Mouse (Mus musculus) layer of hippocampus, postnatal 14 days (tissue): Measurements from ENCODE around the gene Gm49661. TPM values are rescaled to one million over a fixed set of nuclear protein-coding genes. Genes with fewer than 3 reads are reported as not detected.

Experiments
- DNase-seq, 2 experiments: peaks; one replicate each; pipeline ENCODE4 v3.0.0; 2021 to 2022; ENCODE audit warnings: low spot score in 2 of 2, mixed read lengths in 1 of 2
- long read RNA-seq, 2 experiments: library from polyadenylated mRNA; stranded (forward); transcript quantifications; one replicate each; pipeline ENCODE4 v2.0.0; 2021
- total RNA-seq, 2 experiments: library from RNA; stranded (reverse); gene quantifications; 2 replicates each; pipeline ENCODE4 v1.2.3; 2021

Gm49661 gene
- not detected for total RNA-seq
- long read RNA-seq, experiment 1: 0 reads
- long read RNA-seq, experiment 2: 0 reads

GRCm38 (mm10) chr8:84969241-84970134 is at the start of gene Gm49661, which contains the start of the genes Prdx2 and Rnaseh2a:
TSS of gene Gm49661 (minus strand) at chr8:84969433.
TSS of gene Prdx2 (plus strand) at chr8:84969587.
TSS of gene Rnaseh2a (minus strand) at chr8:84969767.
- DNase-seq: peak; percentile 68 to 79

- no peak for DNase-seq
Measured at GRCm38 (mm10) chr8:85017209-85017608, 48.0 kb upstream of the Gm49661 start.

- DNase-seq: no peak
Measured at GRCm38 (mm10) chr8:85016724-85017123, 47.5 kb upstream of the Gm49661 start.

DNA sequence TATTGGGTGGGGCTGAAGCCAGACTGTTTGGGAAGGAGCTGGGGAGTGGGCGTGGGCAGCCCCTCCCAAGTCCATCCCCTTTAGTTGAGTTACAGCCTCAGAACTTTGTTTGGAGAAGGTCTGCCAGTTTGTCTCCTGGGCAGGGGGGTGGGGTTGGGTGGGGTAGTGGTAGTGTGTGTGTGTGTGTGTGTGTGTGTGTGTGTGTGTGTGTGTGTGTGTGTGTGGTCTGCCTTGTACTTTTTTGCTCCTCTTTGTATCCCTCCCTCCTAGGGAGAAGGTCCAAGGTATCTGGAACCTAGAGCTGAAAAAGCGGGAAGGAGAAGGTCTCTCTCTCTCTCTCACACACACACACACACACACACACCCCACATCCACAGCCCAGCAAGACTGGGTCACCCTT is 45.2 kb upstream of the Gm49661 start, which contains the start of gene Best2:
Gene Best2 (minus strand): TSS at position 101 of the 400 bp plus-strand sequence.
- DNase-seq: no peak

DNA sequence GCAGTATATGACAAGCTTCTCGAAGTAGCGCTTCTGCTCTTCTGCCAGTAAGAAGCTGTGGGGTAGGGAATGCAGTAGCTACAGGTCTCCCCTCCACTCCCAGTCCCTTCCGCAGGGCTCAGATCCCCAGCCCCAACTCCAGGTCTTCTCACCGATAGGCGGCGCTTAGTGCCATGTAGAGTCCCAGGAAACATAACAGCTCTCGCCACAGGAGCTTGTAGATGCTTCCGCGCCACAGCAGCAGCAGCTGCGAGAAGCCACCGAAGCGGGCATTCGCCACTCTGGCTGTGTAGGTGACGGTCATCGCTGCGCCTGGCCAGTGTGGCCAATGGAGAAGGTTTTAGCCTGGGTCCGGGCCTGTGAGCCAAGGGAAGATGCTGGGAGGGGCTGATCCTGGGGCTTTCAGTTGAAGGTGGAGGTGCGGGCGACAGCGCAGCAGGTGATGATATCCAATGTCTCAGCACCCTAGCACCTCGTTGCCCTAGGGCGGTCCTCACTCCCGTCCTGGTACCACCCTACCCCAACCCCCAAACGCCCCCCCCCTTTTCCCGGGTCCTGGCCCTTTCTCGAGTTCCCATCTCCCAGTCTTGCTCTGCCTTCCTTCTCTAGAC is 44.1 kb upstream of the Gm49661 start:
- peak; percentile 52 to 54 for DNase-seq

- no peak for DNase-seq
Measured at GRCm38 (mm10) chr8:85011242-85011641, 42.0 kb upstream of the Gm49661 start.

- no peak for DNase-seq
Measured at GRCm38 (mm10) chr8:85007686-85008085, 38.5 kb upstream of the Gm49661 start.

- DNase-seq: peak; percentile 88 to 90
Measured at GRCm38 (mm10) chr8:84997649-84998295, 28.5 kb upstream of the Gm49661 start.

DNA sequence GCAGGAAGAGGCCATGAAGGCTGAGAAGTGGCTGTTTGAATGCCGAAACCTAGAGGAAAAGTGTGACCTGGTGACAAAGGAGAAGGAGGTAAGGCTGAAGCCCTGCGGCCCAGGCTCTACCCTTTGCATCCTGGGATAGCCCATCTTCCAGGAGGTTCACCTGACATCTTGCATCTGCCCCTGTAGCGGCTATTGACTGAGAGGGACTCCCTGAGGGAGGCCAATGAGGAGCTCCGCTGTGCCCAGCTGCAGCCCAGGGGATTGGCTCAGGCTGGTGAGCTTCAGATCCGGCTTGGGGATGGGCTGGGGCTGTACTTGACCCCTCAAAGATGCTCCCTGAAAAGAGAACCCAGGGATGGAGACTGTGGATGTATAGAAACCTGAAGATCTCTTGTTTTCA is 27.7 kb upstream of the Gm49661 start:
- DNase-seq: no peak

GRCm38 (mm10) chr8:84995680-84996079 is 26.4 kb upstream of the Gm49661 start:
- DNase-seq: no peak

GRCm38 (mm10) chr8:84994375-84994774 is 25.1 kb upstream of the Gm49661 start:
- DNase-seq: no peak

- DNase-seq: no peak
Measured at GRCm38 (mm10) chr8:84990836-84991235, 21.6 kb upstream of the Gm49661 start.

DNA sequence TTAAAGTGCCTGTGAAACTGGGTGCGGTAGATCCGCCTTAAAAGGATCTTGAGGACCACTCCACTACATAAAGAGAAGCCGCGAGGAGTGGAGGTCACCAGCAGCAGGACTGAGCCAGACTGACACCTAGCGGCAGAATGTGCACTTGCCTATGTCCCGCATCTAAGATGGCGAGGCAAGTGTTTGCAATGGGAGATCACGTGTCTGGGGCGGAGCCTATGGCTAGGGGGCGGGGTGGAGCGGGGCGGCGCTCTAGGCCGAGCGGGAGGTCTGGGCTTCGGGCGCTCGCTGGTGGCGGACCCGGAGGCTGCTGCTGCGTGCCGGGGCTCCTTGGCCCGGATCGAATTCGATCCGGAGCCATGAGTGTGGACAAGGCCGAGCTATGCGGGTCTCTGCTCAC is 21.1 kb upstream of the Gm49661 start, which contains the start of gene Hook2:
Gene Hook2 (plus strand): TSS at position 255 of the 400 bp plus-strand sequence.
- DNase-seq: peak; percentile 96 to 98

DNA sequence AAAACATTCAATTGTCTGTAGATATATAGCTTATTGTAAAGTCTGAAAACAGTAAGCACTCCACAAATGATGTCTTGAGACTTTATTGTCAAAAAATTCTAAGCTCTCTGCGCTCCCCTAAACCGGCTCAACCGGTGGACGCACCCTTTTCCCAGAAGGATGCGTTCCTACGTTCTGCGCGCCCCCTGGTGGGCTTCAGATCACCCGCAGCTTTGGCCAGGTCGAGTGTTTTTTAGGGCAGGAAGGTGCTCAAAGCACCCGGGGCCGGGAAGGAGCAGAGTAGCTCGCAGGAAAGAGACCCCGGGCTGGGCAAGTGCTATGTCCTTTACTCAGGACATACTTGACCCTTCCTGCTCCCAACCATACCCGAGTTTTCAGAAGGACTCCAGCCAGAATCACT is 20.6 kb upstream of the Gm49661 start:
- peak; percentile 90 to 92 for DNase-seq

DNA sequence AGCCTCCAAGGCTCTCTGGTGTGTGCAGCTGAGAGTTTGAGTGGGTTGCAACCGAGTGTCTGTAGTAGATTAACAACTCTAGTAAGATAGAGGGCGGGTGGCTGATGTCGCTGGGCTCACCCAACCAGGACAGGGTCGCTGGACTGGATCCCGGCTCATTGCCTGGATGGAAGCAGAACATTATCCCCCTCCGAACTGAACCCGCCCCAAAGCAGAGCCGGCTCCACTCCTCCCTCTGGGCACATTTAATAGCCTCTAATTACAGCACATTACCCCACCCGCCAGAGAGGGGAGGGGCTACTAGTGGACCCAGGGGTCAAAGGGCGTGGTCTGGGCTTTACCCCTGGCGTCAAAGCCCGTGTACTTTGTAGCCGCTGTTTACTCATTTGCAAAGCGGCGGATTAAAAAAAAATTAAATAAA is 20.1 kb upstream of the Gm49661 start:
- no peak for DNase-seq

GRCm38 (mm10) chr8:84987903-84988302 is 18.7 kb upstream of the Gm49661 start:
- no peak for DNase-seq

DNA sequence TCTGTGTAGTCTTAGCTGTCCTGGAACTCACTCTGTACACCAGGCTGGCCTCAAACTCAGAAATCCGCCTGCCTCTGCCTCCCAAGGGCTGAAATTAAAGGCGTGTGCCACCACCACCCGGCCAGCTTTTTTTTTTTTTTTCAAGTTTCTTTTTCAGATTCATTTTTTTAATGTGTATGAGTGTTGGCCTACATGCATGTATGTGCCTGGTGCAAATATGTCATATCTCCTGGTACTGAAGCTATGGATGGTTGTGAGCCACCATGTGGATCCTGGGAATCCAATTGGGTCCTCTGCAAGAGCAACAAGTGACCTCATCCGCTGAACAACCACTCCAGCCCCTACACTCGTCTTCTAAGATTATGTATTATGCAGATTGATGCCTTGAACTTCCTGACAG is 18.2 kb upstream of the Gm49661 start:
- DNase-seq: no peak

GRCm38 (mm10) chr8:84986379-84986945 is 17.2 kb upstream of the Gm49661 start:
- DNase-seq: no peak

DNA sequence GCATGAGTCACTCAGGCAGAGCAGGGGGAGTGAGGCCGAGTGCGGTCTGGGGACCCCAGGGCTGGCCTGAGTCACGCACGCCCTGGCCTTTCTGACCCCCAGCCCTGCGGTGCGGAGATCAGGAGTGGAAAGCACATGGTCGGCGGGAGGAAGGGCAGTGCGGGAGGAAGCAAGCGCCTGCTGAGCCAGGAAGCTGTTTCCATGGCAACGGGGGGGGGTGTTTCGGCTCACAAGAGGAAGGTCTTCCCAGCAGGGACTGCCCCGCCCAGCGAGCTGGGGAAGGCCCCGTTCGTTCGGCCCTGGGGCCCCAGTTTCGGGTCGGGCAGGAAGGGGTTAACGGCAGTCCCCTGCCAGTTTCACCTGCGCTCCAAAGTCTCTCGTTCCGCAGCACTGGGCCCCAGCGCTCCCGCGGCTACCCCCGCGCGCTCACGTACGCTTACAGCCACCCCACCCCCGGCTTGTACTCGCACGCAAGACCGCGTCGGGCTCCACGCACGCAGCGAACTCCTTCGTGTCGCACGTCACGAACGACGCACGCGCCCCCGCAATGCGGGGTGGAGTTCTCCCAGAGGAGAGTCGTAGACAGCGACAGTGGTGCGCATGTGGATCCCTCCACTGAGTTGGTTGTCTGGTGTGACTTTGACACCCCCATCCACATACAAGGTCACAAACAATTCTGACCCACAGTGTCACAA is 16.6 kb upstream of the Gm49661 start:
- DNase-seq: peak; percentile 90 to 92

DNA sequence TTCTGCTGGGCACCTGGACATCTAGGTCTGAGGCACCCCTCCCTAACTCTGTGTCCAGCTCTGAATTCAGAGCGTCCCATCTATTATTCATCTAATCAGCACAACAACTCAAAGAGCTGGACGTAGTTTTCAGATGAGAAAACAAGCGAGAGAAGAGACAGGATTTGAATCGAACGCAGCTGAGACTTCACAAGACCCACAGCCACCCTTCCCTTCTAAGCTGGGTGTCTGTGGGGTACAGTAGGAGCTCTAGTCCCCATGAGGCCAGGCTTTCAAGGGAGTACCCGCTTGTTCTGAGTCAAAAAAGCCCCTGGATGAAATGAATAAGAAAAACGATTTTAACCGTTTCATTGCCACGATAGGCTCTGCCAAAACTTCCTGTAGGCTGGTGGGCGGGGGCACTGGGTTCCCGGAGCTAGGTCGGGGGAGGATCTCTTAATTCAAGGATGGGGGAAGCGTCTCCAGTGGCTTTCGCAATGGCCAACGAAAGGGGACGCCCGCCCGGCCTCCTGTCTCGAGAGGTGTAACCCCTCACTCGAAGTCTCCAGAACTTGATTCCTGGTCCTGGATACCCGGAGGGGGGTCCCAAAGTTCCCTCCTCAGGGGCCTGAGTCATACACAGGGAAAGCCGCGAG is 15.9 kb upstream of the Gm49661 start:
- DNase-seq: no peak
